Mouse (Mus musculus) testis, adult 2 months (tissue): ENCODE data around the gene Catsper4. TPM values are rescaled to one million over a fixed set of nuclear protein-coding genes. Genes with fewer than 3 reads are reported as not detected.

Source experiments
- H3K27ac ChIP-seq: fragments of 200-500 bp; 2 replicates; pipeline ENCODE4 v1.5.1; 2012; ENCODE audit warnings: low read depth, low read length; ENCODE audit not compliant: control insufficient read depth, insufficient read depth
- H3K27me3 ChIP-seq: fragments of 200-500 bp; 2 replicates; pipeline ENCODE4 v1.6.1; 2012; ENCODE audit warnings: mild to moderate bottlenecking, low read length, moderate library complexity; ENCODE audit not compliant: control insufficient read depth, insufficient read depth
- H3K36me3 ChIP-seq: fragments of 200-500 bp; 2 replicates; pipeline ENCODE4 v1.6.1; 2012; ENCODE audit warnings: mild to moderate bottlenecking, low read length; ENCODE audit not compliant: control insufficient read depth, insufficient read depth
- H3K4me1 ChIP-seq: fragments of 200-500 bp; 2 replicates; pipeline ENCODE4 v1.6.1; 2012; ENCODE audit warnings: low read length; ENCODE audit not compliant: control insufficient read depth, insufficient read depth
- H3K4me3 ChIP-seq: fragments of 200-500 bp; 2 replicates; pipeline ENCODE4 v1.5.1; 2012; ENCODE audit warnings: low read depth, mild to moderate bottlenecking, low read length, moderate library complexity, mixed read lengths; ENCODE audit not compliant: control insufficient read depth
- CTCF ChIP-seq: fragments of 200-500 bp; IDR thresholded peaks from 2 replicates; pipeline ENCODE4 v1.5.1; 2012; ENCODE audit warnings: low read depth, mild to moderate bottlenecking, inconsistent platforms, low read length, moderate library complexity; ENCODE audit not compliant: control insufficient read depth, insufficient read depth, insufficient replicate concordance
- POLR2A ChIP-seq: fragments of 200-500 bp; IDR thresholded peaks from 2 replicates; pipeline ENCODE4 v1.6.1; 2012; ENCODE audit warnings: low read depth, mild to moderate bottlenecking, inconsistent platforms, low read length, moderate library complexity; ENCODE audit not compliant: control insufficient read depth
- polyA plus RNA-seq: library from polyadenylated mRNA; depleted of rRNA; stranded (reverse); fragments of >200 nt; gene quantifications from 2 replicates; pipeline ENCODE4 v1.2.3, GENCODE M21; 2012; rRNA removed

Gene Catsper4
- polyA plus RNA-seq, 1 experiment = 126 TPM

DNA sequence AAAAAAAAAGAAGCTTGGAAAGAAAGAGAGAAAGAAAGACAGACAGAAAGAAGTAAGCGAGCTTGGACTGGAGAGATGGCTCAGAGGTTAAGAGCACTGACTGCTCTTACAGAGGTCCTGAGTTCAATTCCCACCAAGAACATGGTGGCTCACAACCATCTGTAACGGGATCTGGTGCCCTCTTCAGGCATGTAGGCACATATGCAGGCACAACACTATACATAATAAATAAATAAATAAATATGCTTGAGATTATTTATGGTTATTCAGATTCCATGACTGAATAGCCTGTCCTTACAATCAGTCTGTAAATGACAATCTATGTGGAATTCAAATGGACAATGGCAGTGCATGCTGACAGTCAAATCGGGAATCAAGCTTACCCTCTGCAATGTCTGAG lies 60.3 kb downstream of the Catsper4 start:
- H3K36me3 ChIP-seq = peaks cover 2% of the 10 kb centered on the region; the same call in 1 of the 2 replicates
- no peaks in the 10 kb centered on the region for H3K4me1 ChIP-seq
- no peaks in the 10 kb centered on the region for H3K27me3 ChIP-seq
- H3K27ac ChIP-seq = no peak overlapping the region
- no peak overlapping the region for H3K4me3 ChIP-seq
- TF ChIP-seq POLR2A = no peak
- TF ChIP-seq CTCF = no peak

DNA sequence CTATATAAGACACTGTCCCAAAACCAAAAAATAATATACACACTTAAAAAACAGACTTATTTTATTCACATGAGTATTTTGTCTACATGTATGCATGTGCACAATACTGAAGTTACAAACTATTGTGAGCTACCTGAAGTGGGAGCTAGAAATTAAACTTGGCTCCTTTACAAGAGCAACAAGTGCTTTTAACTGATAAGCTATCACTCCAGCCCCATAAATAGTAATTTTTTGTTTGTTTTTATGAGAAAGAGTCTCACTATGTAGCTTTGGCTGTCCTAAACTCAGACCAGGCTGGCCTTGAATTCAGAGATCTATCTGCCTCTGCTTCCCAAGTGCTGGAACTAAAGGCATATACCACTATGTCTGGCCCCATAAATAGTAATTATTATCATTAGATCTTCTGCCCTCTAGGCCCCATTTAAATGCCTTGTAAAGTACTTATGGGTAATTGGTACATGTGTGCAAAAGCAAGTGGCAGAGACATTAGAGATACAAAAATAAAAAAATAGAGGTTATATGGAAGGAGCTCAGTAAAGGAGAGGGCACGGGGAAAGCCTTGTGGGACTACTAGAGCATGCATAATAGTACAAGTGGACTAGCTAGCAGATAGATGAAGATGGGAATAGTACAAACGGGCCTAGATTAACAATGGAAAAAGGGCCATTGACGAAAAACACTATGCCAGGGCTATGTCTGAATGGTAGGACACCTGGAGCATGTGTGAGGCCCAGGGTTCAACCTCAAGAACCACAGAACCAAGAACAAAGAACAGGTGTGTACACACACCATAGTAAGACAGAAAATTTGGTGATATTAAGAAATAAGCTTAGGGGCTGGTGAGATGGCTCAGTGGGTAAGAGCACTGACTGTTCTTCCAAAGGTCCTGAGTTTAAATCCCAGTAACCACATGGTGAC lies 61.4 kb downstream of the Catsper4 start:
- Histone ChIP-seq H3K27ac (no peak overlapping the region), H3K27me3 (no peaks in the 10 kb centered on the region), H3K36me3 (peaks cover 2% of the 10 kb centered on the region; the same call in 1 of the 2 replicates), H3K4me3 (no peak overlapping the region), H3K4me1 (no peaks in the 10 kb centered on the region)
- TF ChIP-seq POLR2A (no peak), CTCF (no peak)

DNA sequence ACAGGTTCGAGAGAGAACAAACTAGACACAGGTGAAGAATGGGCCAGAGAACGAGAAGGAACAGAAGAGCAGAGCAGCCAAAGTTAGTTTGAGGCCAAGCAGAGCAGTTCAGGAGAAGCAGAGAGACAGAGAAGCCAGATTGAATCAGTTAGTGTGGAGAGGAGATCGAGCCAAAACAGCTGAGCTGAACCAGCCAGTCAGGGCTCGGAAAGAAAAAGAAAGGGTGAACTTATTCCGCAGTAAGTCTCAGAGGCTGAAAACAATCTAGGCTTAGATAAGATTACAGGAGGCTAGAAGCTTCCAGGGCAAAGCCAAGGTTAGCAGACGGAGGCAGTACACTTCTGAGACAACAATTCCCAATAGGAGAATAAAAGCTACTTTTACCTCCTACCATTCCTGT lies 62.2 kb downstream of the Catsper4 start:
- Histone ChIP-seq H3K36me3 (peaks cover 2% of the 10 kb centered on the region; the same call in 1 of the 2 replicates), H3K27me3 (no peaks in the 10 kb centered on the region), H3K4me3 (no peak overlapping the region), H3K4me1 (no peaks in the 10 kb centered on the region), H3K27ac (peak overlapping the region; percentile 84)
- TF ChIP-seq POLR2A (no peak), CTCF (no peak)

GRCm38 (mm10) chr4:134164591-134164990 lies 62.6 kb downstream of the Catsper4 start:
- H3K4me1 ChIP-seq = no peaks in the 10 kb centered on the region
- H3K27me3 ChIP-seq = no peaks in the 10 kb centered on the region

More at GRCm38 (mm10) chr4:134164591-134164990, 62.6 kb downstream of the Catsper4 start:
- peak overlapping the region; percentile 84 for H3K27ac ChIP-seq
- no peak for TF ChIP-seq POLR2A
- TF ChIP-seq CTCF = no peak
- H3K36me3 ChIP-seq = peaks cover 2% of the 10 kb centered on the region; the same call in 1 of the 2 replicates
- H3K4me3 ChIP-seq = no peak overlapping the region

Other genes with a start within 250 kb of the Catsper4 start
- 16.6 and 17.3 TPM in 2 replicates for gene Dhdds, start 226.5 kb downstream of the Catsper4 start, polyA plus RNA-seq
- gene Lin28a, start 208.5 kb downstream of the Catsper4 start, polyA plus RNA-seq = 1.2 TPM in 2 replicates
- gene Zfp683, start 173.5 kb downstream of the Catsper4 start, polyA plus RNA-seq = 0.11 TPM in 2 replicates
- 2.3 and 2.4 TPM in 2 replicates for gene Crybg2, start 166.6 kb downstream of the Catsper4 start, polyA plus RNA-seq
- gene Cd52, start 132.3 kb downstream of the Catsper4 start, polyA plus RNA-seq = 2.0 and 660 TPM in 2 replicates
- 457 and 483 TPM in 2 replicates for gene Ubxn11, start 124.8 kb downstream of the Catsper4 start, polyA plus RNA-seq
- gene Sh3bgrl3, start 98.6 kb downstream of the Catsper4 start, polyA plus RNA-seq = 85.6 and 157 TPM in 2 replicates
- 110 and 114 TPM in 2 replicates for gene Cep85, start 40.3 kb downstream of the Catsper4 start, polyA plus RNA-seq
- not detected in 2 replicates for gene Gm7534, start 24.4 kb downstream of the Catsper4 start, polyA plus RNA-seq
- 0.88 and 1.2 TPM in 2 replicates for gene Cnksr1, start 11.0 kb upstream of the Catsper4 start, polyA plus RNA-seq
- 0.11 and 0.26 TPM in 2 replicates for gene E130218I03Rik, start 16.3 kb upstream of the Catsper4 start, polyA plus RNA-seq
- 7.5 and 9.7 TPM in 2 replicates for gene Zfp593, start 18.2 kb upstream of the Catsper4 start, polyA plus RNA-seq
- gene Gm30191, start 19.6 kb upstream of the Catsper4 start, polyA plus RNA-seq = 0.25 TPM in 1 of 2 replicates, not detected in the other
- gene Grrp1, start 26.7 kb upstream of the Catsper4 start, polyA plus RNA-seq = 1.9 and 2.7 TPM in 2 replicates
- gene Pdik1l, start 60.5 kb upstream of the Catsper4 start, polyA plus RNA-seq = 6.2 and 6.4 TPM in 2 replicates
- gene Trim63, start 87.7 kb upstream of the Catsper4 start, polyA plus RNA-seq = 1.6 and 1.8 TPM in 2 replicates
- 19.1 and 21.3 TPM in 2 replicates for gene Slc30a2, start 115.8 kb upstream of the Catsper4 start, polyA plus RNA-seq
- 0.25 and 0.26 TPM in 2 replicates for gene Extl1, start 156.5 kb upstream of the Catsper4 start, polyA plus RNA-seq
- gene Pafah2, start 168.9 kb upstream of the Catsper4 start, polyA plus RNA-seq = 36.0 and 37.2 TPM in 2 replicates
- 109 and 126 TPM in 2 replicates for gene Stmn1, start 240.9 kb upstream of the Catsper4 start, polyA plus RNA-seq